Mouse (Mus musculus) neural tube, embryonic 11.5 days (tissue): ENCODE results near the gene Nkiras2. TPM values are rescaled to one million over a fixed set of nuclear protein-coding genes. Genes with fewer than 3 reads are reported as not detected.
"Not testable (repeated sequence)": the region's sequence is repeated elsewhere in the genome, so short reads cannot be mapped to it uniquely, and the experiment has no call there.

ENCODE experiments used
- ATAC-seq: fragments of 200-750 bp; cut with Nextera tagmentation; 2 replicates; pipeline ENCODE4 v1.8.0; 2017; ENCODE audit warnings: moderate number of reproducible peaks, mild to moderate bottlenecking, moderate TSS enrichment, moderate library complexity; ENCODE audit not compliant: insufficient read depth, low FRiP score, low TSS enrichment
- DNase-seq: peaks from one replicate; pipeline ENCODE4 v3.0.0-alpha.2; 2015; ENCODE audit warnings: low spot score
- H3K27ac ChIP-seq: fragments of 300-500 bp; sonication (generic); 2 replicates; pipeline ENCODE4 v1.5.1; 2014; ENCODE audit warnings: low read depth, mild to moderate bottlenecking, low read length
- H3K27me3 ChIP-seq: fragments of 300-500 bp; sonication (generic); 2 replicates; pipeline ENCODE4 v1.6.1; 2014; ENCODE audit warnings: mild to moderate bottlenecking, low read length, mixed read lengths; ENCODE audit not compliant: control insufficient read depth, insufficient read depth
- H3K36me3 ChIP-seq: fragments of 300-500 bp; sonication (generic); 2 replicates; pipeline ENCODE4 v1.6.1; 2014; ENCODE audit warnings: mild to moderate bottlenecking, low read length, moderate library complexity, mixed read lengths; ENCODE audit not compliant: control insufficient read depth, insufficient read depth
- H3K4me1 ChIP-seq: fragments of 300-500 bp; sonication (generic); 2 replicates; pipeline ENCODE4 v1.6.1; 2014; ENCODE audit warnings: low read length, mixed read lengths; ENCODE audit not compliant: control insufficient read depth, insufficient read depth
- H3K4me2 ChIP-seq: fragments of 300-500 bp; sonication (generic); 2 replicates; pipeline ENCODE4 v1.6.1; 2014; ENCODE audit warnings: low read depth, mild to moderate bottlenecking, moderate library complexity
- H3K4me3 ChIP-seq: fragments of 300-500 bp; sonication (generic); 2 replicates; pipeline ENCODE4 v1.5.1; 2014; ENCODE audit warnings: low read depth, low read length
- H3K9ac ChIP-seq: fragments of 300-500 bp; sonication (generic); 2 replicates; pipeline ENCODE4 v1.6.1; 2014; ENCODE audit warnings: mild to moderate bottlenecking, low read length
- H3K9me3 ChIP-seq: fragments of 300-500 bp; sonication (generic); 2 replicates; pipeline ENCODE4 v1.6.1; 2016; ENCODE audit warnings: low read length; ENCODE audit not compliant: control insufficient read depth
- WGBS: fragments of 180-500 bp; shearing (Covaris S2); extraction: QIAGEN DNeasy Blood & Tissue Kit; methylation state at CpG from one replicate; pipeline ENCODE4 v1.1.7; 2014; 5-methylcytosine and 5-hydroxymethylcytosine counted together
- polyA plus RNA-seq: library from polyadenylated mRNA; unstranded; fragments of >200 nt; fragmentation: Nextera tagmentation; extraction: Ambion mirVana; gene quantifications from 2 replicates; pipeline ENCODE4 v1.2.1, GENCODE M21; 2014

The Nkiras2 gene
- polyA plus RNA-seq, 1 experiment from 2014 or later = 115 TPM

DNA sequence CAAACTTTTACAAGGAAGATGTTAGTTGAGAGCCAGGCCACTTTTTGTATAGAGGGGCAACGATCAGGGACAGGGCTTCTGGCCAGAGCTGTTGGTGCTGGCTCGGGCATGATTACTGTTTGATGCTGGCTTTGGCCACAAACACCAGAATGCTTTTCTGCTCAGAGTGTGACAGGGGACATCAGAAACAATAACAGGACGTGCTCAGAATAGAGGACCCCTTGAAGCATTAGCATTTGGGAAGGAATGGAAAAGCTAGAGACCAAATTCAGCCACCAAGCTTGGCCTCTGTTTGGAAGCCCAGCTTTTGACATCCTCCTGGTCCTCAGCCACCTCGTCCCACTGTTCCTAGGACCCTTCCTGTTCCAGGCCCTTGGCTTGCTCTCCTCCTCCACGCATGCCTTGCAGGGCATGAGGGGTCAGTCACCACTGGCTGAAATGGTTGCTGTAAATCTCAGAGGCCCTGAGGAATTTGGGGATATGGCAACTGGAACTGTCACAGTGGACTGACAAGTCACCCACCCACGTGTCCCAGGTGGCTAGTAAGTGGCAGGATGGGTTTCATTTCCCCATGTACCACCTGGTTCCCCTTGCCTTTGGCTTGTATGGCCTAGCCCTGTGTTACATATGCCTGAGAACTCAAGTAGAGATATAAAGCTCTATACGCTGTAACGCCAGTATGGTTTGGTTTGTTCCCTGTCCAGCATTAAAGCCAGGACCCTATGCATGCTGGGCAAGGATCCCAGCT is 41.0 kb upstream of the Nkiras2 start:
- WGBS = 83% methylated on average over 8 of the region's 8 CpGs
- H3K9ac ChIP-seq = no peak overlapping the region

DNA sequence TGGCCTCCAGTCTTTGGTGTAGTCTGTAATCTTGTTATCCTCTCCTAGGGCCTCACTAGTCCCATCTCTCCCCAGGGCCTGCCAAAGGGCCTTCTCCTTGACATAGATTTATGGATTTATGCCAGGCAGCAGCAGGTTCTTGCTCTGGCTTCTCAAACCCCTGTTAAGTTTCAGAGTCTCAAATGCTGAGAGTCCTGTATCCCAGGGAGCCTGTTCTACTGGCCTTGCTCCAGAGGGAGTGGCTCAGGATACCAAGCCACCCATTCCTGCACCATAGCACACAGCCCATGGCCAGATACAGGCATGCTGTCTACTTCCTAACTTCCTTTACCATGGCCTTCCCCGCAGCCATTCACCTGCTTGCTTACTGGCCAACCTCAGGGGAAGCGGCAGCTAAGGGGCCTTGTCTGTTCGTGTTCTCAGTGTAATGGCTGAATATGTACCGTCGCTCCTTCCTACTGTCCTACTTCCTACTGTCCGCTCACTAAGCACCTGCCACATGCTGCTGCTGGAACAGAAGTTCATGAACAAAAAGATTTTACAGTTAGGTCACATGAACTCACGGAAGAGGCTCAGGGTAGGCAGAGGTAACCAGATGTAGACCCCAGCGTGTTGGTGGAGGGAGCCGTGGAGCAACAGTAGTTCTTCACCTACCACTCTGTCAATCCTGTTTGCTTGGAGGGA is 39.8 kb upstream of the Nkiras2 start:
- no peak for ATAC-seq

More for the DNA sequence above, 41.0 kb upstream of the Nkiras2 start:
- Histone ChIP-seq H3K4me1 (peaks cover 6% of the 10 kb centered on the region), H3K27ac (no peak overlapping the region), H3K4me3 (no peak overlapping the region), H3K9me3 (no peaks in the 10 kb centered on the region), H3K4me2 (no peak overlapping the region), H3K36me3 (peaks cover 14% of the 10 kb centered on the region), H3K27me3 (no peaks in the 10 kb centered on the region)
- DNase-seq (no peak), ATAC-seq (no peak)

GRCm38 (mm10) chr11:100580275-100580674 is 38.8 kb upstream of the Nkiras2 start:
- Histone ChIP-seq H3K36me3 (peaks cover 27% of the 10 kb centered on the region), H3K9me3 (no peaks in the 10 kb centered on the region), H3K4me2 (no peak overlapping the region), H3K27me3 (no peaks in the 10 kb centered on the region), H3K27ac (no peak overlapping the region), H3K9ac (no peak overlapping the region), H3K4me1 (peaks cover 5% of the 10 kb centered on the region), H3K4me3 (no peak overlapping the region)
- ATAC-seq (no peak), DNase-seq (no peak)
- 86% methylated on average over 13 of the region's 13 CpGs for WGBS

More for the DNA sequence above, 39.8 kb upstream of the Nkiras2 start:
- H3K9me3 ChIP-seq = no peaks in the 10 kb centered on the region
- no peak overlapping the region for H3K4me3 ChIP-seq
- DNase-seq = no peak
- H3K27me3 ChIP-seq = no peaks in the 10 kb centered on the region
- H3K36me3 ChIP-seq = peaks cover 24% of the 10 kb centered on the region
- no peak overlapping the region for H3K9ac ChIP-seq
- H3K27ac ChIP-seq = no peak overlapping the region
- WGBS = 96% methylated on average over 9 of the region's 9 CpGs
- no peak overlapping the region for H3K4me2 ChIP-seq
- H3K4me1 ChIP-seq = peaks cover 6% of the 10 kb centered on the region

GRCm38 (mm10) chr11:100581756-100582155 is 37.3 kb upstream of the Nkiras2 start:
- 85% methylated on average over 4 of the region's 4 CpGs for WGBS
- H3K9me3 ChIP-seq = no peaks in the 10 kb centered on the region
- ATAC-seq (no peak), DNase-seq (no peak)
- H3K4me2 ChIP-seq = no peak overlapping the region
- H3K9ac ChIP-seq = no peak overlapping the region
- H3K4me3 ChIP-seq = no peak overlapping the region
- peaks cover 35% of the 10 kb centered on the region for H3K36me3 ChIP-seq
- H3K27me3 ChIP-seq = no peaks in the 10 kb centered on the region
- H3K27ac ChIP-seq = no peak overlapping the region
- no peaks in the 10 kb centered on the region for H3K4me1 ChIP-seq

GRCm38 (mm10) chr11:100582413-100582812 is 36.6 kb upstream of the Nkiras2 start:
- not testable (repeated sequence) for H3K4me2 ChIP-seq, H3K27me3 ChIP-seq, H3K9me3 ChIP-seq, ATAC-seq, H3K4me3 ChIP-seq, H3K9ac ChIP-seq, H3K4me1 ChIP-seq, DNase-seq, H3K27ac ChIP-seq
- H3K36me3 ChIP-seq = peaks cover 36% of the 10 kb centered on the region
- WGBS = 95% methylated on average over 1 of the region's 1 CpGs

GRCm38 (mm10) chr11:100582836-100583235 is 36.2 kb upstream of the Nkiras2 start:
- no peak overlapping the region for H3K4me2 ChIP-seq
- no peak overlapping the region for H3K4me3 ChIP-seq
- DNase-seq (no peak), ATAC-seq (no peak)
- H3K9ac ChIP-seq = no peak overlapping the region
- no peaks in the 10 kb centered on the region for H3K9me3 ChIP-seq
- WGBS = 88% methylated on average over 2 of the region's 2 CpGs
- no peak overlapping the region for H3K27ac ChIP-seq
- no peaks in the 10 kb centered on the region for H3K4me1 ChIP-seq
- peaks cover 40% of the 10 kb centered on the region for H3K36me3 ChIP-seq
- H3K27me3 ChIP-seq = no peaks in the 10 kb centered on the region

DNA sequence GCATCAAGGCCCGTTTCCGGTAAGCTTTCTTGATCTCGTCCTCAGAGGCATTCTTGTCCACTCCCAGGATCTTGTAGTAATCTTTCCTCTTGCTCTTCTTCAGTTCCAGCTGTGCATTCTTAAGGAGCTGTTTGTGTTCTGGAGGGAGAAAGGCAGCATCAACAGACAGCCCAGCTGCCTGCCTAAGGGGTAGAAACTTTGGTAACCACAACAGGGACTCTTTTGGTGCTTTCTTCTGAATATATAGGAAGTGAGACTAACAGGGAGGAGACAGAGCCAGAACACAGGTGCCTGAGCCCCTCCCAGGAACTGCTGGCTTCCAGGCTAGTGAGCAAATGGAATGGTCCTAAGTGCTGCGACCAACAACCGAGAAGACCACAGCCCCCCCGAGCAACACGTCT is 34.5 kb upstream of the Nkiras2 start:
- Histone ChIP-seq H3K27me3 (no peaks in the 10 kb centered on the region), H3K4me2 (no peak overlapping the region), H3K9me3 (no peaks in the 10 kb centered on the region), H3K27ac (no peak overlapping the region), H3K9ac (no peak overlapping the region), H3K4me1 (no peaks in the 10 kb centered on the region), H3K36me3 (peaks cover 46% of the 10 kb centered on the region), H3K4me3 (no peak overlapping the region)
- WGBS = 85% methylated on average over 7 of the region's 7 CpGs
- ATAC-seq = no peak
- no peak for DNase-seq

GRCm38 (mm10) chr11:100585148-100585547 is 33.9 kb upstream of the Nkiras2 start:
- Histone ChIP-seq H3K4me1 (no peaks in the 10 kb centered on the region), H3K4me3 (no peak overlapping the region), H3K9ac (no peak overlapping the region), H3K4me2 (no peak overlapping the region), H3K27ac (no peak overlapping the region), H3K36me3 (peaks cover 50% of the 10 kb centered on the region), H3K27me3 (no peaks in the 10 kb centered on the region), H3K9me3 (no peaks in the 10 kb centered on the region)
- WGBS = 98% methylated on average over 3 of the region's 3 CpGs
- DNase-seq = no peak
- no peak for ATAC-seq

- ATAC-seq (no peak), DNase-seq (no peak)
- H3K4me2 ChIP-seq = no peak overlapping the region
- H3K9ac ChIP-seq = no peak overlapping the region
- 97% methylated on average over 2 of the region's 2 CpGs for WGBS
- no peak overlapping the region for H3K27ac ChIP-seq
- no peak overlapping the region for H3K4me3 ChIP-seq
- H3K36me3 ChIP-seq = peaks cover 40% of the 10 kb centered on the region
- H3K9me3 ChIP-seq = no peaks in the 10 kb centered on the region
- H3K27me3 ChIP-seq = no peaks in the 10 kb centered on the region
- no peaks in the 10 kb centered on the region for H3K4me1 ChIP-seq
Measured at GRCm38 (mm10) chr11:100588462-100588861, 30.6 kb upstream of the Nkiras2 start.
